Mouse (Mus musculus) ES-E14 (cell line): Measurements from ENCODE around the gene Lipo4. TPM values are rescaled to one million over a fixed set of nuclear protein-coding genes. Genes with fewer than 3 reads are reported as not detected.
"Not testable (repeated sequence)": the region's sequence is repeated elsewhere in the genome, so short reads cannot be mapped to it uniquely, and the experiment has no call there.

Source experiments
- DNase-seq: peaks from one replicate; pipeline ENCODE4 v3.0.0-alpha.2; 2013; ENCODE audit warnings: low read depth, low spot score
- H3K27ac ChIP-seq: 2 replicates; pipeline ENCODE4 v1.5.1; 2012; ENCODE audit warnings: low read depth, mild to moderate bottlenecking, low read length, moderate library complexity, mixed read lengths; ENCODE audit not compliant: poor library complexity, insufficient read depth, severe bottlenecking
- H3K36me3 ChIP-seq: 2 replicates; pipeline ENCODE4 v1.6.1; 2012; ENCODE audit warnings: mild to moderate bottlenecking, low read length, moderate library complexity, mixed read lengths; ENCODE audit not compliant: control insufficient read depth, poor library complexity, insufficient read depth, severe bottlenecking
- H3K4me1 ChIP-seq, 2 experiments: fragments of 150-350 bp in 1 of 2; sonication (generic) in 1 of 2; 2 replicates each; pipeline ENCODE4 v1.6.1; 2012; ENCODE audit warnings: low read length in 2 of 2, mild to moderate bottlenecking in 1 of 2, mixed read lengths in 1 of 2; ENCODE audit not compliant: control insufficient read depth in 2 of 2, insufficient read depth in 2 of 2, poor library complexity in 1 of 2
- H3K4me3 ChIP-seq, 2 experiments: fragments of 150-350 bp in 1 of 2; sonication (generic) in 1 of 2; 2 replicates each; pipeline ENCODE4 v1.5.1; 2012; ENCODE audit warnings: low read length in 2 of 2, low read depth in 1 of 2, mild to moderate bottlenecking in 1 of 2, mixed read lengths in 1 of 2; ENCODE audit not compliant: insufficient read depth in 1 of 2, poor library complexity in 1 of 2, severe bottlenecking in 1 of 2
- H3K9ac ChIP-seq: 2 replicates; pipeline ENCODE4 v1.6.1; 2012; ENCODE audit warnings: low read depth, mild to moderate bottlenecking, low read length, mixed read lengths; ENCODE audit not compliant: poor library complexity, insufficient read depth, severe bottlenecking
- H3K9me3 ChIP-seq: fragments of 150-350 bp; sonication (generic); 2 replicates; pipeline ENCODE4 v1.6.1; 2012; ENCODE audit warnings: low read depth, mild to moderate bottlenecking, low read length; ENCODE audit not compliant: control insufficient read depth, insufficient read depth
- CHD2 ChIP-seq: IDR thresholded peaks from 2 replicates; pipeline ENCODE4 v1.6.1; 2014; ENCODE audit warnings: mild to moderate bottlenecking, low read depth, low read length, inconsistent platforms
- HCFC1 ChIP-seq: IDR thresholded peaks from 2 replicates; pipeline ENCODE4 v1.6.1; 2012; ENCODE audit warnings: low read length, inconsistent platforms, borderline replicate concordance; ENCODE audit not compliant: insufficient read depth
- MAFK ChIP-seq: IDR thresholded peaks from 2 replicates; pipeline ENCODE4 v1.6.1; 2014; ENCODE audit warnings: mild to moderate bottlenecking, low read depth, low read length, inconsistent platforms; ENCODE audit not compliant: insufficient read depth
- ZC3H11A ChIP-seq: IDR thresholded peaks from 2 replicates; pipeline ENCODE4 v1.6.1; 2012; ENCODE audit warnings: low read depth, mild to moderate bottlenecking, inconsistent platforms, low read length, borderline replicate concordance
- ZNF384 ChIP-seq: IDR thresholded peaks from 2 replicates; pipeline ENCODE4 v1.6.1; 2012; ENCODE audit warnings: low read depth, low read length, inconsistent platforms
- in situ Hi-C, 2 experiments: fragments of 600-800 bp; cut with MboI; formaldehyde crosslinking; loops; one replicate each; pipeline ENCODE4 v1.15.1; 2025; ENCODE audit warnings: low sequenced_read_pairs in 2 of 2, inconsistent platforms in 1 of 2; ENCODE audit not compliant: unreplicated experiment in 2 of 2
- total RNA-seq: library from RNA; depleted of rRNA; stranded (reverse); fragments of 300-350 nt; gene quantifications from 2 replicates; pipeline ENCODE4 v1.2.3, GENCODE M21; 2012; rRNA removed

Lipo4 gene
- not detected in 2 replicates for total RNA-seq

- Histone ChIP-seq H3K9ac (no peak within 1 kb of the TSS), H3K27ac (no peak within 1 kb of the TSS), H3K9me3 (no peaks in the 10 kb centered on the region), H3K4me3 (no peak within 1 kb of the TSS), H3K36me3 (no peaks in the 10 kb centered on the region), H3K4me1 (no peaks in the 10 kb centered on the region)
- DNase-seq = no peak
- no peak for TF ChIP-seq CHD2
- TF ChIP-seq ZNF384 = no peak
- no peak for TF ChIP-seq MAFK
- no peak for TF ChIP-seq ZC3H11A
- no peak for TF ChIP-seq HCFC1
- in situ Hi-C loops = no loop called here
Observed at GRCm38 (mm10) chr19:33517680-33518079, at the start of gene Lipo4. Gene Lipo4 (minus strand): TSS chr19:33517780.

GRCm38 (mm10) chr19:33456426-33456825 is 61.2 kb downstream of the Lipo4 start:
- DNase-seq = peak; percentile 17
- H3K9me3 ChIP-seq, H3K9ac ChIP-seq, H3K4me1 ChIP-seq, H3K4me3 ChIP-seq, H3K36me3 ChIP-seq, in situ Hi-C loops: not testable (repeated sequence)
- peak overlapping the region; percentile 58 for H3K27ac ChIP-seq

- H3K4me1 ChIP-seq = no peaks in the 10 kb centered on the region
- H3K27ac ChIP-seq = no peak overlapping the region
- TF ChIP-seq ZNF384 (no peak), CHD2 (no peak), MAFK (no peak), ZC3H11A (no peak), HCFC1 (no peak)
- in situ Hi-C loops = no loop called here
- no peak for DNase-seq
- H3K36me3 ChIP-seq = peaks cover 3% of the 10 kb centered on the region
- no peak overlapping the region for H3K4me3 ChIP-seq
- no peak overlapping the region for H3K9ac ChIP-seq
- H3K9me3 ChIP-seq = peaks cover 8% of the 10 kb centered on the region; the same call in 1 of the 2 replicates
Observed at GRCm38 (mm10) chr19:33453725-33454124, 63.9 kb downstream of the Lipo4 start.

Other genes starting within 250 kb of the Lipo4 start
- gene Rnls, start 125.5 kb downstream of the Lipo4 start, total RNA-seq = 0.74 and 0.80 TPM in 2 replicates
- gene Gm8978, start 107.5 kb upstream of the Lipo4 start, total RNA-seq = not detected in 2 replicates
- 1.6 and 1.8 TPM in 2 replicates for gene Lipo2, start 233.6 kb upstream of the Lipo4 start, total RNA-seq
- 6.8 and 8.7 TPM in 2 replicates for gene Lipo3, start 244.2 kb upstream of the Lipo4 start, total RNA-seq